Mouse (Mus musculus): ENCODE results near the gene Prkx.

Gene Prkx

GRCm38 (mm10) chrX:77741383-77741782 is 54.7 kb downstream of the Prkx start:
- Histone ChIP-seq H3K27me3 (ENCODE audit: insufficient read depth, low read length) (no peaks in the 10 kb centered on the region), H3K4me3 (replicated peaks; ENCODE audit: low read length) (no peak overlapping the region), H3K36me3 (ENCODE audit: insufficient read depth, low read length) (no peaks in the 10 kb centered on the region), H3K9me3 (ENCODE audit: low read length) (no peaks in the 10 kb centered on the region), H3K4me1 (replicated peaks; ENCODE audit: low read depth, low read length) (no peaks in the 10 kb centered on the region)
- TF ChIP-seq CTCF (conservative IDR thresholded peaks at IDR 0.05; ENCODE audit: low read length) (peak; percentile 20), POU5F1 (IDR thresholded peaks at IDR 0.05; ENCODE audit: borderline replicate concordance, low read length) (no peak)

GRCm38 (mm10) chrX:77733930-77734536 is 62.0 kb downstream of the Prkx start:
- no peak for TF ChIP-seq CTCF (conservative IDR thresholded peaks at IDR 0.05; ENCODE audit: low read length)
- no peak for TF ChIP-seq POU5F1 (IDR thresholded peaks at IDR 0.05; ENCODE audit: borderline replicate concordance, low read length)
- TF ChIP-seq NANOG (IDR thresholded peaks at IDR 0.05; ENCODE audit: borderline replicate concordance, low read length): no peak
- no peaks in the 10 kb centered on the region for H3K9me3 ChIP-seq (ENCODE audit: low read length)

DNA sequence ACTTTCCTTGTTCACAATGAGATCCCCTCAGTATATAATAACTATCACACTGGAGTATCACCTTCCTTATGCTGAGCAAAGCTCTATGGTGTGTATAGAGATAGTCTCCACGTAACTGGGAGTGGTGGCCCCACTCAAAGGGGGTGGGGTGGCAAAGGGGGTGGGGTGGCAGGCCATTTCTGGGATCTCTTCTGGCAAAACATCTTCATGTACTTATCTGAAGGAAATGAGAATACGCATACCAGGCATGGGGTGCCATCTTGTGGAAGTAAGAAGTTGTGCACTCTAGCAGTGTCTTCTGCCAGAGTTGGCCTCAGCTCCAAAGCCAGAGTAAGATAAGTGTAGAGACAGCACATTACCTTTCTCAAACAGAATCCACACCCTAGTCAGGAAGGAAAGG is 75.8 kb downstream of the Prkx start:
- TF ChIP-seq CTCF (conservative IDR thresholded peaks at IDR 0.05; ENCODE audit: low read length): peak; percentile 51
- no peak for TF ChIP-seq NANOG (IDR thresholded peaks at IDR 0.05; ENCODE audit: borderline replicate concordance, low read length)
- TF ChIP-seq POU5F1 (IDR thresholded peaks at IDR 0.05; ENCODE audit: borderline replicate concordance, low read length): no peak
- Histone ChIP-seq H3K27me3 (ENCODE audit: insufficient read depth, low read length) (no peaks in the 10 kb centered on the region), H3K9me3 (ENCODE audit: low read length) (peaks cover 10% of the 10 kb centered on the region), H3K4me3 (replicated peaks; ENCODE audit: low read length) (no peak overlapping the region), H3K36me3 (ENCODE audit: insufficient read depth, low read length) (no peaks in the 10 kb centered on the region), H3K4me1 (replicated peaks; ENCODE audit: low read depth, low read length) (no peaks in the 10 kb centered on the region)

More at GRCm38 (mm10) chrX:77733930-77734536, 62.0 kb downstream of the Prkx start:
- no peaks in the 10 kb centered on the region for H3K4me1 ChIP-seq (replicated peaks; ENCODE audit: low read depth, low read length)
- no peaks in the 10 kb centered on the region for H3K36me3 ChIP-seq (ENCODE audit: insufficient read depth, low read length)
- no peaks in the 10 kb centered on the region for H3K27me3 ChIP-seq (ENCODE audit: insufficient read depth, low read length)
- no peak overlapping the region for H3K4me3 ChIP-seq (replicated peaks; ENCODE audit: low read length)
